Mouse (Mus musculus) gastrocnemius, adult 8-10 months (tissue): ENCODE data around the gene Scn3a. TPM values are rescaled to one million over a fixed set of nuclear protein-coding genes. Genes with fewer than 3 reads are reported as not detected.

ENCODE experiments used
- DNase-seq, 2 experiments: peaks; one replicate each; pipeline ENCODE4 v3.0.0; 2022; ENCODE audit warnings: low spot score in 2 of 2
- total RNA-seq, 4 experiments: library from RNA; stranded (reverse); gene quantifications; 2 replicates each; pipeline ENCODE4 v1.2.4; 2022

Scn3a gene
- total RNA-seq, 4 experiments from 2014 or later = 0.02 to 0.36 (median 0.15) TPM

GRCm38 (mm10) chr2:65413746-65414145 is 153.7 kb downstream of the Scn3a start:
- no peak for DNase-seq

Other genes starting within 250 kb of the Scn3a start
- under 1 TPM; 0.48 to 0.94 (median 0.58) TPM for gene Slc38a11, start 203.6 kb downstream of the Scn3a start, total RNA-seq
- 1 to 10 TPM in 1 of 4 experiments, under 1 TPM in 3; 0.60 to 1.1 (median 0.65) TPM for gene Scn2a, start 53.1 kb upstream of the Scn3a start, total RNA-seq